Mouse (Mus musculus): ENCODE data around the gene Stam2.

The Stam2 gene

GRCm38 (mm10) chr2:52651547-52651946 lies 90.5 kb downstream of the Stam2 start:
- DNase-seq (ENCODE audit: low read depth), result no peak

- no peak for DNase-seq (ENCODE audit: low read depth)
Observed at GRCm38 (mm10) chr2:52647255-52647998, 94.7 kb downstream of the Stam2 start.

- DNase-seq (ENCODE audit: low read depth), result no peak
Observed at GRCm38 (mm10) chr2:52643657-52644056, 98.4 kb downstream of the Stam2 start.

All from NIH3T3 (cell line).